Mouse (Mus musculus) hindbrain, postnatal 0 days (tissue): ENCODE data around the gene Trim80. TPM values are rescaled to one million over a fixed set of nuclear protein-coding genes. Genes with fewer than 3 reads are reported as not detected.
"Not testable (repeated sequence)": the region's sequence is repeated elsewhere in the genome, so short reads cannot be mapped to it uniquely, and the experiment has no call there.

Experiments
- ATAC-seq: fragments of 200-750 bp; cut with Nextera tagmentation; 2 replicates; pipeline ENCODE4 v1.8.0; 2017; ENCODE audit warnings: mild to moderate bottlenecking, moderate TSS enrichment, moderate library complexity
- DNase-seq: peaks from one replicate; pipeline ENCODE4 v3.0.0-alpha.2; 2015; ENCODE audit warnings: low spot score
- H3K27ac ChIP-seq: fragments of 300-500 bp; sonication (generic); 2 replicates; pipeline ENCODE4 v1.5.1; 2014; ENCODE audit warnings: mild to moderate bottlenecking
- H3K27me3 ChIP-seq: fragments of 300-500 bp; sonication (generic); 2 replicates; pipeline ENCODE4 v1.6.1; 2014; ENCODE audit warnings: low read length, mixed read lengths; ENCODE audit not compliant: insufficient read depth
- H3K36me3 ChIP-seq: fragments of 300-500 bp; sonication (generic); 2 replicates; pipeline ENCODE4 v1.6.1; 2014; ENCODE audit warnings: low read length, mixed read lengths; ENCODE audit not compliant: insufficient read depth
- H3K4me1 ChIP-seq: fragments of 300-500 bp; sonication (generic); 2 replicates; pipeline ENCODE4 v1.6.1; 2014; ENCODE audit warnings: antibody characterized with exemption, low read length, mixed read lengths; ENCODE audit not compliant: insufficient read depth
- H3K4me2 ChIP-seq: fragments of 300-500 bp; sonication (generic); 2 replicates; pipeline ENCODE4 v1.6.1; 2014; ENCODE audit warnings: low read depth, mild to moderate bottlenecking, low read length, moderate library complexity, mixed read lengths
- H3K4me3 ChIP-seq: fragments of 300-500 bp; sonication (generic); 2 replicates; pipeline ENCODE4 v1.5.1; 2014; ENCODE audit warnings: low read length
- H3K9ac ChIP-seq: fragments of 300-500 bp; sonication (generic); replicated peaks from 2 replicates; pipeline ENCODE4 v1.6.1; 2014; ENCODE audit warnings: mild to moderate bottlenecking, low read length, moderate library complexity, mixed read lengths
- H3K9me3 ChIP-seq: fragments of 300-500 bp; sonication (generic); 2 replicates; pipeline ENCODE4 v1.6.1; 2016; ENCODE audit warnings: low read length, mixed read lengths
- CTCF ChIP-seq: IDR thresholded peaks from 2 replicates; pipeline ENCODE4 v1.5.1; 2016; ENCODE audit warnings: antibody characterized with exemption, control low read depth, low read depth
- WGBS: fragments of 180-500 bp; shearing (Covaris S2); extraction: QIAGEN DNeasy Blood & Tissue Kit; methylation state at CpG from one replicate; pipeline ENCODE4 v1.1.7; 2014; 5-methylcytosine and 5-hydroxymethylcytosine counted together
- polyA plus RNA-seq: library from polyadenylated mRNA; unstranded; fragments of >200 nt; fragmentation: Nextera tagmentation; extraction: Ambion mirVana; gene quantifications from 2 replicates; pipeline ENCODE4 v1.2.1, GENCODE M21; 2015
- total RNA-seq: library from RNA; depleted of rRNA; stranded (reverse); fragments of >200 nt; gene quantifications from 2 replicates; pipeline ENCODE4 v1.2.3, GENCODE M21; 2014

The Trim80 gene
- total and polyA plus RNA-seq, 2 experiments from 2014 or later = 0.11 TPM; not detected in 1

- no peaks in the 10 kb centered on the region for H3K36me3 ChIP-seq
- 78% methylated on average over 7 of the region's 7 CpGs for WGBS
- no peaks in the 10 kb centered on the region for H3K27me3 ChIP-seq
- no peak overlapping the region for H3K9ac ChIP-seq
- TF ChIP-seq CTCF = no peak
- no peak overlapping the region for H3K4me3 ChIP-seq
- H3K4me2 ChIP-seq = no peak overlapping the region
- ATAC-seq = no peak
- no peaks in the 10 kb centered on the region for H3K9me3 ChIP-seq
- no peak overlapping the region for H3K27ac ChIP-seq
- H3K4me1 ChIP-seq = peaks cover 4% of the 10 kb centered on the region
- DNase-seq = no peak
These were observed 31.8 kb downstream of the Trim80 start for GRCm38 (mm10) chr11:115472183-115472582.

- 21% methylated on average over 15 of the region's 15 CpGs for WGBS
- Histone ChIP-seq H3K9me3 (no peaks in the 10 kb centered on the region), H3K27me3 (no peaks in the 10 kb centered on the region), H3K9ac (no peak overlapping the region), H3K27ac (peak overlapping the region; percentile 41; the same call in 1 of the 2 replicates), H3K4me1 (peaks cover 4% of the 10 kb centered on the region), H3K4me2 (peak overlapping the region; percentile 6), H3K36me3 (no peaks in the 10 kb centered on the region), H3K4me3 (no peak overlapping the region)
- ATAC-seq = peak; percentile 30; the same call in 1 of the 2 replicates
- DNase-seq = peak; percentile 95
- TF ChIP-seq CTCF = peak; percentile 99
These were observed 33.4 kb downstream of the Trim80 start for GRCm38 (mm10) chr11:115473626-115474275.

- Histone ChIP-seq H3K4me2 (peak within 1 kb of the TSS; percentile 64), H3K9ac (peak within 1 kb of the TSS; percentile 54), H3K27ac (peak within 1 kb of the TSS; percentile 78), H3K4me1 (peaks cover 4% of the 10 kb centered on the region), H3K9me3 (no peaks in the 10 kb centered on the region), H3K27me3 (no peaks in the 10 kb centered on the region), H3K4me3 (peak within 1 kb of the TSS; percentile 84), H3K36me3 (no peaks in the 10 kb centered on the region)
- ATAC-seq = peak; percentile 98
- WGBS = under 1% methylated on average over 26 of the region's 26 CpGs
- TF ChIP-seq CTCF = 0 out of 2 replicates have a peak, but pooled peaks have one; percentile 3
- peak; percentile 97 for DNase-seq
These were observed 34.8 kb downstream of the Trim80 start, which contains the start of gene Armc7 for GRCm38 (mm10) chr11:115475025-115475757. TSS of gene Armc7 (plus strand) at chr11:115475667.

- DNase-seq = no peak
- peak overlapping the region; percentile 54 for H3K9ac ChIP-seq
- no peaks in the 10 kb centered on the region for H3K27me3 ChIP-seq
- H3K4me3 ChIP-seq = peak overlapping the region; percentile 84
- 5% methylated on average over 28 of the region's 28 CpGs for WGBS
- no peak for TF ChIP-seq CTCF
- H3K4me2 ChIP-seq = peak overlapping the region; percentile 64
- peaks cover 4% of the 10 kb centered on the region for H3K4me1 ChIP-seq
- H3K27ac ChIP-seq = peak overlapping the region; percentile 78
- peak; percentile 36 for ATAC-seq
- no peaks in the 10 kb centered on the region for H3K36me3 ChIP-seq
- H3K9me3 ChIP-seq = no peaks in the 10 kb centered on the region
These were observed 35.5 kb downstream of the Trim80 start for GRCm38 (mm10) chr11:115475758-115476237.

- 87% methylated on average over 4 of the region's 4 CpGs for WGBS
These were observed 36.3 kb downstream of the Trim80 start for GRCm38 (mm10) chr11:115476630-115477029.

GRCm38 (mm10) chr11:115477388-115477787, 37.0 kb downstream of the Trim80 start:
- H3K9me3 ChIP-seq, ATAC-seq, H3K4me1 ChIP-seq, H3K4me3 ChIP-seq, H3K9ac ChIP-seq, H3K27me3 ChIP-seq, H3K27ac ChIP-seq, H3K36me3 ChIP-seq, DNase-seq: not testable (repeated sequence)
- 87% methylated on average over 7 of the region's 7 CpGs for WGBS
- peak overlapping the region; percentile 64 for H3K4me2 ChIP-seq

More at GRCm38 (mm10) chr11:115476630-115477029, 36.3 kb downstream of the Trim80 start:
- H3K4me1 ChIP-seq, DNase-seq, H3K36me3 ChIP-seq, H3K27ac ChIP-seq, H3K27me3 ChIP-seq, ATAC-seq, H3K9me3 ChIP-seq: not testable (repeated sequence)
- Histone ChIP-seq H3K4me3 (peak overlapping the region; percentile 84; the same call in 1 of the 2 replicates), H3K9ac (peak overlapping the region; percentile 54; the same call in 1 of the 2 replicates), H3K4me2 (peak overlapping the region; percentile 64)
